Mouse (Mus musculus): ENCODE measurements around the gene Pias1.

DNA sequence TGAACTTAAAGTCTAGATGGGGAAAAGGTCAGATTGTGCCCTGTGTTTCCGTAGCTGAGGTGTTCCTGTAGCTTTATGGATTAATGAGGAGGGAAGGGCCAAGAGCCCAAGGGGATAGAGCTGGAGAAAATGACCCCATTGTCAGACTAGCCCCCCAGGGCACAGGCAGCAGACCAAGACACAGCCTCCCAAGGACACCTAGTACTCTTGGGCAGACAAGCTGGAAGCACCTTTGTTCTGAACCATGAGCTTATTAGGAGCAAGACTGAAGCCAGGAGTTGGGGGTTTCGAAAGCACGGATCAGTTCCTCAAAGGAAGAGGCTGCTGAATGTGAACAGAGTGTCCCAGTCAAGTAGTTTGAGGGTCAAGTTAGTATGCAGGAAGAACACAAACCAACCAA is 9.9 kb upstream of the Pias1 start:
- TF ChIP-seq POLR2A (IDR thresholded peaks at IDR 0.05; ENCODE audit: borderline replicate concordance, extremely low read depth, low read depth, low read length) (no peak), CTCF (IDR thresholded peaks at IDR 0.05; ENCODE audit: insufficient read depth, low read length) (no peak)
